Mouse (Mus musculus) heart, adult 8-10 months (tissue): Measurements from ENCODE around the gene Cdh11. TPM values are rescaled to one million over a fixed set of nuclear protein-coding genes. Genes with fewer than 3 reads are reported as not detected.
"Not testable (repeated sequence)": the region's sequence is repeated elsewhere in the genome, so short reads cannot be mapped to it uniquely, and the experiment has no call there.

ENCODE experiments used
- DNase-seq: peaks from one replicate; pipeline ENCODE4 v3.0.0; 2022; ENCODE audit warnings: low spot score
- microRNA-seq: library from miRNA; unstranded; fragments of <30 nt; microRNA quantifications from one replicate; pipeline ENCODE4 v1.2.0, GENCODE M21; 2022
- total RNA-seq, 4 experiments: library from RNA; stranded (reverse); gene quantifications; 2 replicates each; pipeline ENCODE4 v1.2.4; 2022

Gene Cdh11
- total RNA-seq, 4 experiments from 2014 or later, result 9.6 to 10.9 (median 10.1) TPM

- DNase-seq, result no peak
Observed at GRCm38 (mm10) chr8:102715956-102716355, 69.5 kb downstream of the Cdh11 start.

GRCm38 (mm10) chr8:102707305-102707704 is 78.1 kb downstream of the Cdh11 start:
- DNase-seq, result no peak

GRCm38 (mm10) chr8:102705376-102705905 is 80.0 kb downstream of the Cdh11 start:
- no peak for DNase-seq

GRCm38 (mm10) chr8:102700245-102700644 is 85.2 kb downstream of the Cdh11 start:
- DNase-seq, result no peak

GRCm38 (mm10) chr8:102698232-102698837 is 87.1 kb downstream of the Cdh11 start:
- DNase-seq, result no peak

- peak; percentile 4 for DNase-seq
Observed at GRCm38 (mm10) chr8:102693465-102693864, 92.0 kb downstream of the Cdh11 start.

GRCm38 (mm10) chr8:102685491-102685890 is 100.0 kb downstream of the Cdh11 start:
- DNase-seq, result not testable (repeated sequence)

GRCm38 (mm10) chr8:102685023-102685422 is 100.4 kb downstream of the Cdh11 start:
- no peak for DNase-seq

- DNase-seq, result no peak
Observed at GRCm38 (mm10) chr8:102677148-102677547, 108.3 kb downstream of the Cdh11 start.

- not testable (repeated sequence) for DNase-seq
Observed at GRCm38 (mm10) chr8:102664561-102664960, 120.9 kb downstream of the Cdh11 start.

GRCm38 (mm10) chr8:102656529-102656928 is 128.9 kb downstream of the Cdh11 start:
- no peak for DNase-seq

- DNase-seq, result no peak
Observed at GRCm38 (mm10) chr8:102651964-102652363, 133.5 kb downstream of the Cdh11 start.

GRCm38 (mm10) chr8:102627151-102627550 is 158.3 kb downstream of the Cdh11 start:
- DNase-seq, result no peak

GRCm38 (mm10) chr8:102612146-102612545 is 173.3 kb downstream of the Cdh11 start:
- no peak for DNase-seq

GRCm38 (mm10) chr8:102601327-102601726 is 184.1 kb downstream of the Cdh11 start:
- DNase-seq, result no peak

GRCm38 (mm10) chr8:102596523-102596922 is 188.9 kb downstream of the Cdh11 start:
- DNase-seq, result peak; percentile 41

- DNase-seq, result no peak
Observed at GRCm38 (mm10) chr8:102593899-102594298, 191.5 kb downstream of the Cdh11 start.

Small RNA genes within 50 kb of the gene (microRNA-seq; reads per million reads assigned to microRNA genes)
- not detected for gene Gm26301
